Mouse (Mus musculus): ENCODE measurements around the gene Dpep3. TPM values are rescaled to one million over a fixed set of nuclear protein-coding genes. Genes with fewer than 3 reads are reported as not detected.

The Dpep3 gene
- polyA plus RNA-seq, 1 experiment: 0.30 TPM

DNA sequence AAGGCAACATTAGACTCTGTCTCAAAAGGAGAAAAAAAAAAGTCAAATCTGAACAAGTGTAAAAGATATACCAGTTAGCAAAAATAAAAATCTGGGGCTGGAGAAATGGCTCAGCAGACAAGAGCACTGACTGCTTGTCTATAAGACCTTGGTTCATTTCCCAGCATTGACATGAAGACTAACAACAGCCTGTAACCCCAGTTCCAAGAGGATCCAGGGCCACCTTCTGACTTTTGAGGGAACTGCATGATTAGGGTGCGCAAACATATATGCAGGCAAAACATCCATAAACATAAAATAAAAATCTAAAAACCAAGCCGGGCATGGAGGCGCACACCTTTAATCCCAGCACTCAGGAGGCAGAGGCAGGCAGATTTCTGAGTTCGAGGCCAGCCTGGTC is 27.2 kb upstream of the Dpep3 start:
- 80% methylated on average over 4 of the region's 4 CpGs for WGBS

DNA sequence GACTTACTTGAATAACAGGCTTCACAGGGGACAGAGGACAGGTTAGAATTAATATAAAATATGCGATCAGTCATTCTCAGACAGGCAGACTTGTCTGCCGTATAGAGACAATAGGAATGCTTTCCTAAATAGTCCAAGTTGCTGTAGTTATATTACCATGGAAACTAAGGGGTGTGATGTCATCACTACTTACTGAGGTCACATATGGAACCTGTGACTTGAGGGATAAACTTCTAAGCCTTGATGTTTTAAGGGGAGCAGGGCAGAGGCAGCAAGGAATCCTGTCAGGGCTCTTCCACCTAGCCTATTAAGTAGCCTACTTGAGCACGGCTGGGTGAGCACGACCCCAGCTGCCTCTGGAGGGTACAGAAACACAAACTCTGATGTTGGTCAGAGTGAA is 26.6 kb upstream of the Dpep3 start, which contains the start of gene Dpep2nb:
Gene Dpep2nb, minus strand, starts transcription at position 101 of the 400 bp plus-strand sequence.
- Histone ChIP-seq H3K4me1 (ENCODE audit: control insufficient read depth, insufficient read depth, low read length) (peaks cover 3% of the 10 kb centered on the region; the same call in 1 of the 2 replicates), H3K4me3 (replicated peaks; ENCODE audit: extremely low read depth, low read depth, low read length) (no peak within 1 kb of the TSS)
- no peak for DNase-seq
- WGBS: 73% methylated on average over 4 of the region's 4 CpGs
- no peak for TF ChIP-seq POLR2A (IDR thresholded peaks at IDR 0.05; ENCODE audit: borderline replicate concordance, extremely low read depth, low read depth, low read length)
- TF ChIP-seq CTCF (IDR thresholded peaks at IDR 0.05; ENCODE audit: insufficient read depth, low read length): no peak

More for the DNA sequence above, 27.2 kb upstream of the Dpep3 start:
- no peak for DNase-seq
- Histone ChIP-seq H3K4me3 (replicated peaks; ENCODE audit: extremely low read depth, low read depth, low read length) (no peak overlapping the region), H3K4me1 (ENCODE audit: control insufficient read depth, insufficient read depth, low read length) (peaks cover 3% of the 10 kb centered on the region; the same call in 1 of the 2 replicates)
- TF ChIP-seq POLR2A (IDR thresholded peaks at IDR 0.05; ENCODE audit: borderline replicate concordance, extremely low read depth, low read depth, low read length) (no peak), CTCF (IDR thresholded peaks at IDR 0.05; ENCODE audit: insufficient read depth, low read length) (no peak)

DNA sequence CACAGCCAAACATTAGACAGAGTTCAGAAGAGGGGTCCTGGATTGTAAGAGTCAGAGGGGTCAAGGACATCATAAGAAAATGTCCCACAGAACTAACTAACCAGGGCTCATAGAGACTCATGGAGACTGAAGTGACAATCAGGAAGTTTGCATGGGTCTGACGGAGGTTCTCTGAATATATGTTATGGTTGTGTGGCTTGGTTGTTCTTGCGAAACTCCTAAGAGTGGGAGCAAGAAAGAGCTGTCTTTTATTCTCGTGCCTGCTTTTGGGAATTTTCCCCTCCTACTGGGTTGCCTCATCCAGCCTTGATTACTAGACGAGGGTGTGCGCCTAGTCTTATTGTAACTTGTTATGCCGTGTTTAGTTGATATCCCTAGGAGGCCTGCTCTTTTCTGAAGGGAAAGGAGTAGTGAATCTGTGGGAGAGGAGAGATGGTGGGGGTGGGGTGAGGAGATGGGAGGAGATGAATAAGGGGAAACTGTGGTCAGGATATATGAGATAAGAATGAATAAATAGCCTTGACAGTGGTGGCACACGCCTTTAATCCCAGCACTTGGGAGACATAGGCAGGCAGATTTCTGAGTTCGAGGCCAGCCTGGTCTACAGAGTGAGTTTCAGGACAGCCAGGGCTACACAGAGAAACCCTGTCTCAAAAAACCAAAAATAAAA is 25.4 kb upstream of the Dpep3 start:
- TF ChIP-seq POLR2A (IDR thresholded peaks at IDR 0.05; ENCODE audit: borderline replicate concordance, extremely low read depth, low read depth, low read length) (no peak), CTCF (IDR thresholded peaks at IDR 0.05; ENCODE audit: insufficient read depth, low read length) (no peak)
- no peaks in the 10 kb centered on the region; the same call in 1 of the 2 replicates for H3K4me1 ChIP-seq (ENCODE audit: control insufficient read depth, insufficient read depth, low read length)
- WGBS: 67% methylated on average over 8 of the region's 8 CpGs
- H3K4me3 ChIP-seq (replicated peaks; ENCODE audit: extremely low read depth, low read depth, low read length): no peak overlapping the region
- DNase-seq: no peak

DNA sequence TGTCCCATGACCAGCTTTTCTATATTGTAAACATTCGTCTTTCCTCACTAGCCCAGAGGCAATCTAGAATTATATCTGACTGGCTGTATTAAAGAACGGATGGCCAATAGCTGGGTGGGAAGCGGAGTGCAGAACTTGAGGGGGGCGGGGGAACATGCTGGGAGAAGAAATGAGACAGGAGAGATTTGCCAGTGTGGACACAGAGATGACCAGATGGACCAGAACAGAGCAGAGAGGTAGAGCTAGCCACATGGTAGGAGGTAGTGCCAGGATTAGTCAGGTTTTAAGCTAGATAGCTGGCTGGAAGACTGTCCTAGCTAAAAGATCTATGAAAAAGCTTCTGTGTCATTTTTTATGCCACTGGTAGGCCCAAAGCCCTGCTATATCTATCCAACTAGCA is 22.7 kb upstream of the Dpep3 start:
- Histone ChIP-seq H3K4me3 (replicated peaks; ENCODE audit: extremely low read depth, low read depth, low read length) (no peak overlapping the region), H3K4me1 (ENCODE audit: control insufficient read depth, insufficient read depth, low read length) (no peaks in the 10 kb centered on the region)
- DNase-seq: no peak
- WGBS: 84% methylated on average over 4 of the region's 4 CpGs
- TF ChIP-seq CTCF (IDR thresholded peaks at IDR 0.05; ENCODE audit: insufficient read depth, low read length) (no peak), POLR2A (IDR thresholded peaks at IDR 0.05; ENCODE audit: borderline replicate concordance, extremely low read depth, low read depth, low read length) (no peak)

DNA sequence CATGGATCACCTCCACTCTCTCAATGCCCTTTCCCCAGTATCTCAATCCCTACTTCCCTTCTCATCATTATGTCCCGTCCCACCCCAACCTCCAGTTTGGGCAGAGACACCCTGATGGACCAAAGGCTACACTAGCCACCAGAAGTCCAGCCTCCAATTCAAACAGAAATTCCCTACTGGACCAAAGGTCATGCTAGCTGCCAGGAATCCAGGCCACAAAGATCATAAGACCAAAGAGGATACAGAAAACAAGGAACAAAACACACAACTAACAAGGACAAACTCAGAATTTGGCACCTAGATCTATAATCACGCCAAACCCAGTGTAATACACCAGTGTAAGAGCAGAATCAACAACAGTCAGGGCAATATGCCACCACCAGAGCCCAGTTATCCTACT is 19.7 kb upstream of the Dpep3 start:
- no peaks in the 10 kb centered on the region for H3K4me1 ChIP-seq (ENCODE audit: control insufficient read depth, insufficient read depth, low read length)
- TF ChIP-seq POLR2A (IDR thresholded peaks at IDR 0.05; ENCODE audit: borderline replicate concordance, extremely low read depth, low read depth, low read length) (no peak), CTCF (IDR thresholded peaks at IDR 0.05; ENCODE audit: insufficient read depth, low read length) (no peak)
- DNase-seq: no peak
- WGBS: 74% methylated on average over 2 of the region's 2 CpGs
- H3K4me3 ChIP-seq (replicated peaks; ENCODE audit: extremely low read depth, low read depth, low read length): no peak overlapping the region

DNA sequence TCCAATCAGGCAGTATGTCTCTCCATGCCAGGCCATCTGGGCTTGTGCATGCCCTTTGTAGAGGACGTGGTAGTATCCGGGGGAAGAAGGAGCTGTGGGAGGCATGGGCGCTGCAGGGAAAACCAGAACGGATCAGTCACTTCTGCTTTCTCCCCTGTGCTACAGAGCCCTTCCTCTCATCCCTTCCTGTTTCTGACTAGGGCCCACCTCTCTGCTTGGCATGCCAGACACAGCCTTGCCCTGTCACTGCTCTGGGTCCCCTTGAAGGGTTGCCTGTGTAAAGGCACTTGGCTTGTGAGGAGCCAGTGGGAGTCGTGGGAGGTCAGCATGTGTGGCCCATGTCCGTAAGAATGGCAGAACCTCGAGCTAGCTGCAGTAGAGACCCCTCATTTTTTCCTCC is 17.1 kb upstream of the Dpep3 start:
- peak; percentile 12 for DNase-seq
- no peak overlapping the region for H3K4me3 ChIP-seq (replicated peaks; ENCODE audit: extremely low read depth, low read depth, low read length)
- peaks cover 4% of the 10 kb centered on the region for H3K4me1 ChIP-seq (ENCODE audit: control insufficient read depth, insufficient read depth, low read length)
- TF ChIP-seq CTCF (IDR thresholded peaks at IDR 0.05; ENCODE audit: insufficient read depth, low read length) (no peak), POLR2A (IDR thresholded peaks at IDR 0.05; ENCODE audit: borderline replicate concordance, extremely low read depth, low read depth, low read length) (no peak)
- WGBS: 61% methylated on average over 7 of the region's 7 CpGs

DNA sequence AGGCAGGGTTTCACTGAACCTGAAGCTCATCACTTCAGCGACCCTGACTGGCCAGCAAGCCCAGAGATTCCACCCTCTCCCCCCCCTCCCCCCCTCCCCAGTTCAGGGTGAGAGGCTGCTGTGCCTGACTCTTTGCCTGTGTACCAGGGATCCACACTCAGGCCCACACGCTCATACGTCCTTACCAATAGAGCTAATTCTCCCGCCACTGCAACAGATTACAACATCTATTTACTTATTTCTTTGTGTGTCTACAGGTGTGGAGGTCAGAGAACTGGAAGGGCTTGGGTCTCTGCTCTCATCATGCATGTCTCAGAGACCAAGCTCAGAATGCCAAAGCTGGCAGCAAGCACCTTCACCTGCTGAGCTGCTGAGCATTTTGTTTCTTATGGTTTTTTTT is 14.0 kb upstream of the Dpep3 start:
- H3K4me1 ChIP-seq (ENCODE audit: control insufficient read depth, insufficient read depth, low read length): peaks cover 4% of the 10 kb centered on the region
- DNase-seq: no peak
- 58% methylated on average over 4 of the region's 4 CpGs for WGBS
- H3K4me3 ChIP-seq (replicated peaks; ENCODE audit: extremely low read depth, low read depth, low read length): no peak overlapping the region
- TF ChIP-seq CTCF (IDR thresholded peaks at IDR 0.05; ENCODE audit: insufficient read depth, low read length) (no peak), POLR2A (IDR thresholded peaks at IDR 0.05; ENCODE audit: borderline replicate concordance, extremely low read depth, low read depth, low read length) (no peak)

DNA sequence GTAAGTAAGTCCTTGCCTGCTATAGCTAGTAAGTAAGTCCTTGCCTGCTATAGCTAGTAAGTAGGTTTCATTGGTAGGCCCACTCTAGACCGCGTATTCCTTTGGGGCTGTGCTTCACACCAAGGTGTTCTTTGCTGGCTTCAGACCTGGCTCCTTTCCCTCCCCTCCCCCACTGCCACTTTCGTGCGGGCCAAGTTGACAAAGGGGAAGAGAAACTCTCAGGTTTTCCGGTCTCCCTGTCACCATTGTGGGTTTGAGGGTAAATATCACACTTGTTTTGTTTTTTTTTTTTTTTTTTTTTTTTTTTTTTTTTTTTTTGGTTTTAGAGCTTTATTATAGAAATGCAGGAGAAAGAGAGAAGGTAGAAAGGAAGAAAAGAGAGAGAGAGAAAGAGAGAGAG is 13.3 kb upstream of the Dpep3 start:
- TF ChIP-seq POLR2A (IDR thresholded peaks at IDR 0.05; ENCODE audit: borderline replicate concordance, extremely low read depth, low read depth, low read length): no peak
- peak; percentile 20 for DNase-seq
- H3K4me1 ChIP-seq (ENCODE audit: control insufficient read depth, insufficient read depth, low read length): peaks cover 4% of the 10 kb centered on the region
- 41% methylated on average over 5 of the region's 5 CpGs for WGBS
- H3K4me3 ChIP-seq (replicated peaks; ENCODE audit: extremely low read depth, low read depth, low read length): no peak overlapping the region

DNA sequence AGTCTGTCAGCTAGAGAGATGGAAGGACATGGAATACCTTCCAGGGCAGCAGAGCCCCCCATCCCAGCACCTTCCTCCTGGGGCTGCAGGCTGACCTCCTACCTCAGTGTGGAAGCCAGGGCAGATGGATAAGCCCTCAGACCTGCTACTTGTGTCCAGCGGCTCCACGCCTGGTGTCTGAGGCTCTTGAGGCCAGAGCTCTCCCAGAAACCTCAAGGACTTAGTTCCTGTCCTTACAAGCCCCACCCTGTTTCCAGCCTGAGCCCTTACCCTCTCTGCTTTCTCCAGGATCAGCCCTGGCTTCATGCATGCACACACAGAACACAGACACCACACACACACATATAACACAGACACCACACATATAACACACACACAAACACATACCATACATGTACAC is 12.3 kb upstream of the Dpep3 start:
- TF ChIP-seq CTCF (IDR thresholded peaks at IDR 0.05; ENCODE audit: insufficient read depth, low read length) (no peak), POLR2A (IDR thresholded peaks at IDR 0.05; ENCODE audit: borderline replicate concordance, extremely low read depth, low read depth, low read length) (peak; percentile 18; the same call in 1 of the 2 replicates)

DNA sequence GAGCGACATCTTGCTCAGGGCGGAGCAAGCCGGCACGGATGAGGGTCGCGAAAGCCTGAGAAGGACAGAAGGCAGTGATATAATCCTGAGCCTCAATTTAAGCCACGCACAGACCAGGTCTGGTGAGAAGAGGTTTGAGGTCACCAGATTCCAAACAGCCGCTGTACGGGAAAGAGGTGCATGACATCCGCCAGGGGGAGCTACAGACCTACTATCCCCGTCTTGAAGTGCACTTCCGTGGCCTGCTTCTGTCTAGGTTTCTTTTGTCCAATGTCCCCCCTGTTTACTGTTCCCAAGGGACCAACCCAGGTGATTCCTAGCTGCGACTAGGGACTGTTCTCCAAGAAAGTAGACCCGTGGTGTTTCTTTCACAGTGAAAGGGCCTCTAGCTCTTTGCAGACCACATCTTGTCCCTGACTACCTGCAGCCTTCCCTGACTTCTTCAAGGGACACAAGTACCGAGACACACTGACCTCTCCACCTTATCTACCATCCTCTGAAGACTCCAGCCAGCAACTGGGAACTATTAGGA is 11.7 kb upstream of the Dpep3 start, which contains the start of gene Dus2:
Gene Dus2, plus strand, starts transcription at position 482 of the 532 bp plus-strand sequence.
- no peak within 1 kb of the TSS for H3K4me3 ChIP-seq (replicated peaks; ENCODE audit: extremely low read depth, low read depth, low read length)
- WGBS: 10% methylated on average over 15 of the region's 15 CpGs
- peaks cover 4% of the 10 kb centered on the region for H3K4me1 ChIP-seq (ENCODE audit: control insufficient read depth, insufficient read depth, low read length)
- DNase-seq: peak; percentile 89
- TF ChIP-seq CTCF (IDR thresholded peaks at IDR 0.05; ENCODE audit: insufficient read depth, low read length) (peak; percentile 98), POLR2A (IDR thresholded peaks at IDR 0.05; ENCODE audit: borderline replicate concordance, extremely low read depth, low read depth, low read length) (no peak)

More for the DNA sequence above, 12.3 kb upstream of the Dpep3 start:
- DNase-seq: peak; percentile 30
- WGBS: 58% methylated on average over 2 of the region's 2 CpGs
- Histone ChIP-seq H3K4me1 (ENCODE audit: control insufficient read depth, insufficient read depth, low read length) (peaks cover 4% of the 10 kb centered on the region), H3K4me3 (replicated peaks; ENCODE audit: extremely low read depth, low read depth, low read length) (no peak overlapping the region)

Measured in lung, adult 2 months (tissue).